Mouse (Mus musculus) brain, embryonic 14.5 days (tissue): ENCODE measurements around the gene Clcnka.

Experiments
- CTCF ChIP-seq: fragments of 200-500 bp; IDR thresholded peaks from 2 replicates; pipeline ENCODE4 v1.5.1; 2012; ENCODE audit warnings: inconsistent platforms, mild to moderate bottlenecking, moderate library complexity, borderline replicate concordance; ENCODE audit not compliant: insufficient read depth, insufficient read length; ENCODE audit errors: extremely low read depth
- POLR2A ChIP-seq: fragments of 200-500 bp; IDR thresholded peaks from 2 replicates; pipeline ENCODE4 v1.6.1; 2012; ENCODE audit warnings: mild to moderate bottlenecking, inconsistent platforms, borderline replicate concordance; ENCODE audit not compliant: poor library complexity, insufficient read depth, insufficient read length, severe bottlenecking; ENCODE audit errors: extremely low read depth

DNA sequence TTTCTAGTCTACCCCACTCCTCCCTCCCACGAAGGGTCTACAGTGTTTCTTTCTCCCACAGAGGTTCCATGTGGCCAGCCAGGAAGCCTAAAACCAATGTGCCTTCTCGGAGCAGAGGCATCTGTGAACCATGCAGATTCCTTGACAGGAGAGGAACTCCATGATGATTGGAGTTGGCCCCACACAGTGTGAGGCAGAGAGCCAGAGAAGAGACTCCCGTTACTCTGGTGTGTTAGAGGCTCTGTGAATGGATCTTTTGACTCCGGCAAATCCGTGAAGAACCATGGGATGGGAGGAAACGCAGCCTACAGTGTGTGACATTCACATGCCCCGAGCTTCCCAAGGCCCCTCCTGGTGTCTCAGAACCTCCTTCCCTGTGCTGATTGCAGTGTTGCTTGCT is 55.0 kb downstream of the Clcnka start:
- TF ChIP-seq POLR2A (no peak), CTCF (no peak)
